Mouse (Mus musculus) heart, embryonic 14.5 days (tissue): ENCODE results near the gene Grik3. TPM values are rescaled to one million over a fixed set of nuclear protein-coding genes. Genes with fewer than 3 reads are reported as not detected.

Experiments
- ATAC-seq: fragments of 200-750 bp; cut with Nextera tagmentation; 2 replicates; pipeline ENCODE4 v1.8.0; 2017; ENCODE audit warnings: low read depth, moderate TSS enrichment; ENCODE audit not compliant: insufficient number of reproducible peaks, insufficient read depth, low FRiP score
- H3K27ac ChIP-seq, 2 experiments: fragments of 200-500 bp in 1 of 2; fragments of 300-500 bp in 1 of 2; sonication (generic) in 1 of 2; replicated peaks in 1 of 2; 2 replicates each; pipeline ENCODE4 v1.5.1; 2012 to 2014; ENCODE audit warnings: low read depth in 2 of 2, low read length in 2 of 2, control low read depth in 1 of 2, mild to moderate bottlenecking in 1 of 2, mixed read lengths in 1 of 2; ENCODE audit not compliant: control insufficient read depth in 1 of 2, insufficient read depth in 1 of 2
- H3K27me3 ChIP-seq: fragments of 300-500 bp; sonication (generic); 2 replicates; pipeline ENCODE4 v1.6.1; 2014; ENCODE audit warnings: mild to moderate bottlenecking, low read length, control low read depth; ENCODE audit not compliant: control insufficient read depth, insufficient read depth
- H3K36me3 ChIP-seq: fragments of 300-500 bp; sonication (generic); 2 replicates; pipeline ENCODE4 v1.6.1; 2014; ENCODE audit warnings: mild to moderate bottlenecking, control low read depth, low read length, mixed read lengths; ENCODE audit not compliant: control insufficient read depth, insufficient read depth
- H3K4me1 ChIP-seq, 2 experiments: fragments of 200-500 bp in 1 of 2; fragments of 300-500 bp in 1 of 2; sonication (generic) in 1 of 2; 2 replicates each; pipeline ENCODE4 v1.6.1; 2012 to 2014; ENCODE audit warnings: low read length in 2 of 2, control low read depth in 1 of 2, mixed read lengths in 1 of 2; ENCODE audit not compliant: control insufficient read depth in 2 of 2, insufficient read depth in 2 of 2
- H3K4me2 ChIP-seq: fragments of 300-500 bp; sonication (generic); 2 replicates; pipeline ENCODE4 v1.6.1; 2014; ENCODE audit warnings: mild to moderate bottlenecking, low read length
- H3K4me3 ChIP-seq, 2 experiments: fragments of 200-500 bp in 1 of 2; fragments of 300-500 bp in 1 of 2; sonication (generic) in 1 of 2; 2 replicates each; pipeline ENCODE4 v1.5.1; 2012 to 2014; ENCODE audit warnings: low read length in 2 of 2, mild to moderate bottlenecking in 2 of 2, control low read depth in 1 of 2, low read depth in 1 of 2, moderate library complexity in 1 of 2; ENCODE audit not compliant: control insufficient read depth in 1 of 2, insufficient read depth in 1 of 2
- H3K9ac ChIP-seq: fragments of 300-500 bp; sonication (generic); 2 replicates; pipeline ENCODE4 v1.6.1; 2014; ENCODE audit warnings: mild to moderate bottlenecking, low read length
- H3K9me3 ChIP-seq: fragments of 300-500 bp; sonication (generic); 2 replicates; pipeline ENCODE4 v1.6.1; 2016; ENCODE audit warnings: low read length, control low read depth; ENCODE audit not compliant: control insufficient read depth
- WGBS: fragments of 180-500 bp; shearing (Covaris S2); extraction: QIAGEN DNeasy Blood & Tissue Kit; methylation state at CpG from one replicate; pipeline ENCODE4 v1.1.7; 2014; 5-methylcytosine and 5-hydroxymethylcytosine counted together
- polyA plus RNA-seq: library from polyadenylated mRNA; unstranded; fragments of >200 nt; fragmentation: Nextera tagmentation; extraction: Ambion mirVana; gene quantifications from 2 replicates; pipeline ENCODE4 v1.2.1, GENCODE M21; 2014

Grik3 gene
- polyA plus RNA-seq, 1 experiment from 2014 or later: 0.22 TPM

GRCm38 (mm10) chr4:125564008-125564710 is 73.7 kb downstream of the Grik3 start:
- no peak overlapping the region for H3K4me3 ChIP-seq
- H3K27me3 ChIP-seq: no peaks in the 10 kb centered on the region; the same call in 1 of the 2 replicates
- H3K27ac ChIP-seq: no peak overlapping the region
- H3K9ac ChIP-seq: no peak overlapping the region
- no peaks in the 10 kb centered on the region for H3K9me3 ChIP-seq
- ATAC-seq: no peak
- WGBS: 45% methylated on average over 17 of the region's 17 CpGs
- H3K4me1 ChIP-seq: no peaks in the 10 kb centered on the region; a peak in 1 of 4 replicates
- H3K36me3 ChIP-seq: no peaks in the 10 kb centered on the region
- no peak overlapping the region for H3K4me2 ChIP-seq

DNA sequence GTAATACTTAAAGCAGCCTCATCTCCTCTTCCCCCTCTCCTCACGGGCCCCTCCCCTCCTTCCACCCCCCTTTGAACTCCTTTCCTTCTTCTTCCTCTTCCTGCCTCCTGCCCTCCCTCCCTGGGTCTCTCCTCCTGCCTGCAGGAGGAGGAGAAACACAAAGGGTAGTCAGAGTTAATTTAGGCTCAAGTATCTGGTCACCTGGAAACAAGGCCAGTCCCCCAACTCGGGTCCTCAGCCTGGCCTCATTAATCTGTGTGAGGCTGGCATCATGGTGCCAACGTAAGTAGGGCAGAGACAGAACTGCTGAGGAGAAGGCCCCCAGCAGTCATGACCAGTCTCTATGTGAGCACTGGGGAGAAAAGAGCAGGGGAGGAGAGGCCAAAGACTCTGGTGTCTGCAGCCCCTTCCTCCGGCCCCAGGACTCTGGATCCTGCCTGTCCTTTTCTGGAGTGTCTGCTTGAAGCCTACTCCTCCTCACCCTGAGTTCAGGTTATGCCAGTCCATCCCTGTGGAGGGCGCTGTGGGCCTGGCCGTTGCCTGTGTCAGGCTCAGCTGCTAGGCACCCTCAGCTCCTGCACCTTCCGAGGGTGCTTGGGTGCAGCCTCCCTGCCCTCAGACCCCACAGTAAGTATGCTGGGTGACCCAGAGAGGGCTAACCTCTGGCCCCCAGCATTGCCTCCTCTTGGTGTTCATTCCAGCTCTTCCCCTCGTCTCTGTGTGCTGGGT is 75.4 kb downstream of the Grik3 start:
- no peak overlapping the region for H3K27ac ChIP-seq
- H3K4me3 ChIP-seq: no peak overlapping the region
- WGBS: 49% methylated on average over 7 of the region's 8 CpGs
- H3K4me2 ChIP-seq: no peak overlapping the region
- H3K36me3 ChIP-seq: no peaks in the 10 kb centered on the region
- no peak overlapping the region for H3K9ac ChIP-seq
- no peaks in the 10 kb centered on the region; a peak in 1 of 4 replicates for H3K4me1 ChIP-seq
- ATAC-seq: no peak
- H3K27me3 ChIP-seq: no peaks in the 10 kb centered on the region; the same call in 1 of the 2 replicates
- no peaks in the 10 kb centered on the region for H3K9me3 ChIP-seq

DNA sequence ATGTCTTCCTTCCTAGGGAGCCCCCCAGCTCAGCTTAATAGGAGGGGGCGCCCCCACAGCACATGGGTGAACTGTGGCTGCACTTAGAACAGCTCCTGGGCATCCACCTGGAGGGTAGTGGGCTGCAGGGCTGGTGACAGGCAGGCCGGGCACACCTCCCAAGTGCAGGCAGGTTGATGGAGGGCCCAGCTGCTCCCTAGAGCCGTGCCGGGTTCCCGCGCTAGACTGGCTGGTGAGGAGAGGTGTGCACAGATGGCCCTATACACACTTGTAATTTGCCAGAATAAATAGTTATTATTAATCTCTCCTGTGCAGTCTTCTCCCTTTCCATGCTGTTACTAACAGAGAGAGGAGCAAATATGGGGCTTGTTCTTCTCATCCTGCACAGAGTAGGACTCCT is 77.7 kb downstream of the Grik3 start:
- Histone ChIP-seq H3K9ac (no peak overlapping the region), H3K9me3 (no peaks in the 10 kb centered on the region), H3K27ac (no peak overlapping the region), H3K4me2 (no peak overlapping the region), H3K4me1 (no peaks in the 10 kb centered on the region; a peak in 1 of 4 replicates), H3K36me3 (no peaks in the 10 kb centered on the region), H3K27me3 (peaks cover 9% of the 10 kb centered on the region), H3K4me3 (no peak overlapping the region)
- ATAC-seq: no peak
- WGBS: 80% methylated on average over 6 of the region's 6 CpGs

DNA sequence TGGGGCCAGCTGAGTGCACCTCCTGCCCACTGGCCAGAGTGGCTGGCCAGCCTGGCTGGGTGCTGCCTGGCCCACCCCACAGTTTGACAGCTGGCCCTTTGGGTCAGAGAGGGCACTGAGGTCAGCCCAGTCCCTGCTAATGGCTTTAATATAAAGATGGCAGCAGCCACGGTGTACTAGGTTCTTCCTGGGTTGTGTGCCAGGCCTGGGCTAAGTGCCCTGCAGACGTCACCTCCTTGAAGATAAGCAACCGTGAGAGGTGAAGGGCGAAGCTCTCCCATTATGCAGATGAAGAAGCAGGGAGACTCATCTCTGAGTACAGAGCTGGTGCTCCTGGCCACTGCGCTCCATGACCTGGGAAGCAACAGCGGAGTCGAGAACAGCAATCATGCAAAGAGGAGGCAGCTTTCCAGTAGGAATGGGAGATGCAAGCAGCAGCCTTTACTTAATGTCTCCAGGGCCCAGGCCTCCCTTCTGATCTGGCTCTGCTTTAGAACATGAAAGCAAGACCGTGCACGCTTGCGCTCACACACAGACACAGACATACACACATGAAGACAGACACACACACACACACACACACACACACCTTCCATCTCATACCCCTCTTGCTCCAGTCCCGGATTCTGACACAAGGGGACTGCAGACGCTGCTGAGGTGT is 81.3 kb downstream of the Grik3 start:
- Histone ChIP-seq H3K27me3 (peaks cover 25% of the 10 kb centered on the region), H3K4me1 (no peaks in the 10 kb centered on the region), H3K9ac (no peak overlapping the region), H3K9me3 (no peaks in the 10 kb centered on the region), H3K4me3 (no peak overlapping the region), H3K36me3 (no peaks in the 10 kb centered on the region), H3K4me2 (no peak overlapping the region), H3K27ac (no peak overlapping the region)
- 22% methylated on average over 12 of the region's 12 CpGs for WGBS
- ATAC-seq: no peak

DNA sequence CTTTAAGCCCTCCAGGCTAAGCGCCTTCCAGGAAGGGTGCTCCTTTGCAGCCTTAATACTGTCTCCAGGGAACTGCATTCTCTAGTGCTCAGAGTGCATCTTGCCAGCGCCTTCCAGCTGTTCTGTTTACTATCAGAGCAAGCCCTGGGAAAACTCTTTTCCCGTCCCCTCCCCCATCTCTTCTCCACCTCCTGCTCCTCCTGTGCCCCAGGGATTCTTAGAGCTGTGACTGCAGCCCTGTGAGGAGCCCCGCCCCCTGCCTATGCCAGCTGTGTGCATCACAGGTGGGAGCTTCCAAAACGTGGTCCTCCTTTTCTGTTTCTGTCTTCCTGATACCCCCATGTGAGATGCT is 81.8 kb downstream of the Grik3 start:
- H3K4me1 ChIP-seq: no peaks in the 10 kb centered on the region
- H3K4me3 ChIP-seq: no peak overlapping the region
- peaks cover 25% of the 10 kb centered on the region for H3K27me3 ChIP-seq
- 6% methylated on average over 5 of the region's 5 CpGs for WGBS
- ATAC-seq: no peak
- H3K4me2 ChIP-seq: no peak overlapping the region
- H3K27ac ChIP-seq: no peak overlapping the region
- H3K36me3 ChIP-seq: no peaks in the 10 kb centered on the region
- H3K9me3 ChIP-seq: no peaks in the 10 kb centered on the region
- H3K9ac ChIP-seq: no peak overlapping the region

- Histone ChIP-seq H3K9me3 (no peaks in the 10 kb centered on the region), H3K27me3 (peaks cover 25% of the 10 kb centered on the region), H3K36me3 (no peaks in the 10 kb centered on the region), H3K4me3 (no peak overlapping the region), H3K4me2 (no peak overlapping the region), H3K4me1 (no peaks in the 10 kb centered on the region), H3K9ac (no peak overlapping the region), H3K27ac (no peak overlapping the region)
- no peak for ATAC-seq
- WGBS: 32% methylated on average over 5 of the region's 5 CpGs
These were observed 82.5 kb downstream of the Grik3 start for GRCm38 (mm10) chr4:125573000-125573399.

DNA sequence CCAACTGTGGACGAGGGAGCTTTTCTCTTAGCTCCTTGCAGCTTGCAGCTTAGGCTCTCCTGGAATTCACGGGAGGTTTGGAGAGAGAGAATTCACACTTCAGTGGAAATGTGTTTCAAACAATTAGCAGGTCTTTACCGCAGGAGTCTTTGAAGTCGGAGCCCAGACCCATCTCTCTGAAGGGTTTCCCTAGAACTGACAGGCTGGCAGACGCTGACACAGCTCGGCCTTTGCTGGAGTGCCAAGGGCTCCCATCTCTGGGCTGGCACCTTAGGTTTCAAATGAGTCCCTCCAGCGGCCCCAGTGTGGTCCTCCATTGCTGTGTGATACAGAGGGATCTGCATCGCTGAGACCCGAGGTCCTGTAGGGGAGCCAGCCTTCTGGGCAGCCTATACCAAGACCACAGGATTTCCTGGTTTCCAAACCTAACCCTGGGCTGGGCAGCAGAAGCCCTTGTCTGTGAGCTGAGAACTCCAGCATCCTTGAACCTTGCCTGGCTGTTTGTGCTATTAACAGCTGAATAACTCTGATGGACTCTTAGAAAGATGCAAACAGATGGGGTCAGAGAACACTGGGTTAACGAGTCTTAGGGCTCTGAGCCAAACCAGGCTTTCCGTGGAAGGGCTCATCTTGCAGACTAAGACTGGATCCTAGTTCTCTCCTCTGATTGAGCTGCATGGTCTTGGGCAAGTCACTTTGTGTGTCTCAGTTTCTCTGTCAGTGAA is 83.6 kb downstream of the Grik3 start:
- Histone ChIP-seq H3K9ac (no peak overlapping the region), H3K27ac (no peak overlapping the region), H3K27me3 (peaks cover 25% of the 10 kb centered on the region), H3K9me3 (no peaks in the 10 kb centered on the region), H3K4me1 (no peaks in the 10 kb centered on the region), H3K36me3 (no peaks in the 10 kb centered on the region), H3K4me2 (no peak overlapping the region), H3K4me3 (no peak overlapping the region)
- ATAC-seq: no peak
- 13% methylated on average over 11 of the region's 11 CpGs for WGBS
